Mouse (Mus musculus) forelimb bud, embryonic 11.5 days (tissue): ENCODE data around the gene Ascc1.

ENCODE experiments used
- DNase-seq: peaks from one replicate; pipeline ENCODE4 v3.0.0-alpha.2; 2012; ENCODE audit warnings: low read depth, low spot score

Gene Ascc1

DNA sequence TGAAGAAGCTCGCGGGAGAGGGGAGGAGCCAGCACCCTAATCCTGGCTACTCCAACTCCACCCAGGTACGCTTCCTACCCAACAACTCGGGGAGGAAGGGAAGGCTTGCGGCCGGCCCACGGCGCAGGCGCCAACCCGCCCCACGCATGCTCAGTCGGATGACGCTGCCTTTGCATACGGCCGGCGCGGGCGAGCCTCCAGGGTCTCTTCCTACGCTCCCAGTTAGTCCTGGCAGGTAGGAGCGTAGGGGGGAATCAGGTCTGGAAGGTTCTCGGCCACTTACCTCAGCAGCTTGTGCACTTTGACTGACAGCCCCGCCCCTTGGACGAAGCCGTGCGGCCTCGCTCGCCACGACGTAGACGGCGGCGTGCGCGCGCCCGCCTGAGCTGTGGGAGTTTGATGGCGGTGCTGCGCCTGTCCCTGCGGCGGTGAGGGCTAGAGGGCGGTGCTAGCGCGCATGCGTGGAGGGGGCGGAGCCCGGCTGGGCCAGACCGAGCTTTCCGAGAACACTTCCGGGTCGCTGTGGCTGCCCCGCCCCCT is at the start of gene Ascc1, which contains the start of gene Anapc16:
Ascc1 (plus strand) TSS at position 133 of the 540 bp plus-strand sequence.
Anapc16 (minus strand) TSS at position 463 of the 540 bp plus-strand sequence.
- DNase-seq = peak; percentile 97

DNA sequence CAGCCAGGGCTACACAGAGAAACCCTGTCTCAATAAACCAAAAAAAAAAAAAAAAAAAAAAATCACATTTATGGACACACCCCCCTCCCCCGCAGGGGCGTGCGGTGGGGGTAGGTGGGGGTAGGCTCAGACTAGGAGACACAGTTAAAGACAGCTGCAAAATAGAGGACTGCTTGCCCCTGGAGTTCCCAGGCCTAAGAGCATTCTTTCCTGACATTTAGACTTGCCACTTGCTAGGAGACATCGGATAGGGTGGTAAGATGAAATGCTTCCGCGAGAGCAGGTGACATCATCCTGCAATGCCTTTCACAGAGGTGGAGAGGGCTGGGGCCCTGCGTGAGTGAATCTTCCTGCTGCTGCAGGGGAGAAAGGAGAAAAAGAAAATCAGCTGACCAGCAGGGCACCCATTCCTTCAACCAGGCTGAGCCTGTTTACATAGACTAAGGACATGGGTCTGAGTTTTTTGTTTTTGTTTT is 49.0 kb upstream of the Ascc1 start:
- no peak for DNase-seq

DNA sequence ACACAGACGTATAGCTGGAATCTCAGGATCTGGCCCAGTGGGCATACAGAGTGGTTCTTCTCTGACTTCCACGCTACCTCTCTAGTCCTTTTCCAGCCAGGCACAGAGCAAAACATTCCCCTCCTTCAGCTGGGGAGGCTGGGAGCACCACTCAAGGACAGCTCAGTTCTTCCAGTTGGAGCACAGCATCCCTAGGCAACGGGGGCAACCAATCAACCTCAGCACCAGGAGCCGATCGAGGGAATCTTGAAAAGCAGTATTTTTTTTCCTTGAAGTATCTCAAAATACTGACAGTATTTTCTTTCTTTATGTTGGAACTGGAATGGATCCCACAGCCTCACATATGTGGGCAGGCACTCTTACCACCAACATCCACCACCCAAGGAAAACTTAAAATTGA is 45.9 kb upstream of the Ascc1 start:
- no peak for DNase-seq

GRCm38 (mm10) chr10:59957171-59958149 is 45.1 kb upstream of the Ascc1 start:
- no peak for DNase-seq

GRCm38 (mm10) chr10:59958458-59958857 is 44.1 kb upstream of the Ascc1 start:
- DNase-seq = no peak

- no peak for DNase-seq
These were observed 43.1 kb upstream of the Ascc1 start for GRCm38 (mm10) chr10:59959517-59959916.

DNA sequence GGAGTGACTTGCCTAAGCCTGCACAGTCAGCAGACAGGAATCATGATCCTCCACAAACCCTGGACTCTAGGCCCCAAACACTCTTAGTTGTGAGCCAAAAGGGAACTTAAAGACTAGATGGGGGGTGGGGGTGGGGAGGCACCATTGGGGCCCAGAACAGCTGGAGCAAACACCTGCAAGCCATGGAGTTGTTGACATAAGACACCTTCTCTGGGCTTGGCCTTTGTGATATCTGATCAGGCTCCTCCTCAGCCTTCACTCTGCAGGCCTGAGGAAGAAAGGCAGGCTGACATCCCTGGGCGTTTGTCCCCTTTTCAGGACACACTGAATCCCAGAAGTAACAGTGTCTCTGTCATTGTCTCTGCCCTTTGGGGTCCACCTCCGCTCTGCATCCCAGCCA is 39.0 kb upstream of the Ascc1 start:
- DNase-seq = no peak

DNA sequence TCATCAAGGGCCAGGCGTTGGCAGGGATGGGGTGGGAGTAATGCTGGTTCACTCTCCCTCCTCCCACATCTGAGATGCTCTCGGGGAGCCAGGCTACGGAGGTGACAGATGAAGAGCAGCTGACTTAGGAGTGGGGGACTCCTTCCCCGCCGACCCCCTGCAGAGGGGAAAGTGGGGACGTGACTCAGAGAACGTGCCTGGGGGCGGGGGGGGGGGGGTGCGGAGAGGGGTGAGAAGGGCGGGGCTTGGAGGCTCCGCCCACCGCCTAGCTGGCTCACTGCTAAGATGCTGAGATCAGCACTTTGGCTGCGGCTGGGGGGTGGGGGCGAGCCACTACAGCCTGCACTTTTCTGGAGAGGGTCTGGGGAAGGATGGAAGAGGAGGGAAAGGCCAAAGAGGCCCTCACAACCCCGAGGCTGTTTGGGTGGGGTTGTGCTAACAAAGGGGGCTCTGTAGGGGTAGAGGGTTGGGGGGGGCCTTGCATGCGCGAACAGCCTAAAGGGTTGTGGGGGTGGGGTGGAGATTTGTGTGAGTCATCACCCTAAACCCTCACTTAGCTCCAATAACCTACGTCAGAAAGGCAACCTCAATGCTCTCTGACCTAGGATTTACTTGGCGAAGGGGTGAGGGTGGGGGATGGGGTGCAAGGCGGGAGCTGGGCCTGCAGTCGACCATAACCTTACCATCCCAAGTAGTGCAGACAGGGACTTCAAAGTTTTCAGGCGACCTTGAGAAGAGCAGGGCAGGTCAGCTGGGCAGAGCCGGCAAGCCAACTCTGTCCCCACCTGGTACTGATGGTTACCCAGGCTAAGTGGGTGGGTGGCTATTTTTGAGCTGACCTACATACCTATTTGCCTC is 37.9 kb upstream of the Ascc1 start:
- DNase-seq = peak; percentile 77

DNA sequence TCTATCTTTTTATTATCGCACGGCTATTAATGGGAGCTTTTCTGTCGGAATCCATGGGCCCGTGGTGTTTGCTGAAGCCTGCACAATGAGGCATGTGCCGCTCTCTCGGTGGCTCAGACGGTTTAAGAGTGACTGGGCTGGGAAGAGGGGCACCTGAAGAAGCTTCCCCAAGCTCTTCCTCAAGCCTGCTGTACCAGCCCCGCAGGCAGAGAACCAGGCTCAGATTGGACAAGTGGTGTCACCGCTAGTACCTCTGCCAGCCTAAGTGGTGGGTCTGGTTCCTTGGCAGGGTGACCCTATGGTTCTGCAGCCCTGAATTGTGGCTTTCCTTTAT is 37.3 kb upstream of the Ascc1 start:
- no peak for DNase-seq

- DNase-seq = peak; percentile 78
These were observed 36.8 kb upstream of the Ascc1 start for GRCm38 (mm10) chr10:59965788-59966187.

DNA sequence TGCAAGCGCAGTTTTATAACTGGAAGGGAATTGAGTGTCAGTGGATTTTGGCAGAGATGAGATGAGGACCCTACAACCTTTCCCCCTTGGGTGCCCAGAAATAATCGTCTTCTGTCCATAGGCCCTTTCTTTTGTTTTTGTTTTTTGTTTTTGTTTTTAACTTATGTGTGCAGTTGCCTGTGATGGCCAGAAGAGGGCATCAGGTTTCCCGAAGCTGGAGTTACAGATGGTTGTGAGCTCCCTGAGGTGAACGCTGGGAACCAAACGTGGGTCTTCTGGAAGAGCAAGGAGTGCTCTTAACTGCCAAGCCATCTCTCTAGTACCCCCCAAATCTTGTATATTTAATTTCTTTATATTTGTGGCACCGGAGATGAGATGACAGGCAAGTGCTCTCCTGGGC is 35.9 kb upstream of the Ascc1 start:
- DNase-seq = no peak

DNA sequence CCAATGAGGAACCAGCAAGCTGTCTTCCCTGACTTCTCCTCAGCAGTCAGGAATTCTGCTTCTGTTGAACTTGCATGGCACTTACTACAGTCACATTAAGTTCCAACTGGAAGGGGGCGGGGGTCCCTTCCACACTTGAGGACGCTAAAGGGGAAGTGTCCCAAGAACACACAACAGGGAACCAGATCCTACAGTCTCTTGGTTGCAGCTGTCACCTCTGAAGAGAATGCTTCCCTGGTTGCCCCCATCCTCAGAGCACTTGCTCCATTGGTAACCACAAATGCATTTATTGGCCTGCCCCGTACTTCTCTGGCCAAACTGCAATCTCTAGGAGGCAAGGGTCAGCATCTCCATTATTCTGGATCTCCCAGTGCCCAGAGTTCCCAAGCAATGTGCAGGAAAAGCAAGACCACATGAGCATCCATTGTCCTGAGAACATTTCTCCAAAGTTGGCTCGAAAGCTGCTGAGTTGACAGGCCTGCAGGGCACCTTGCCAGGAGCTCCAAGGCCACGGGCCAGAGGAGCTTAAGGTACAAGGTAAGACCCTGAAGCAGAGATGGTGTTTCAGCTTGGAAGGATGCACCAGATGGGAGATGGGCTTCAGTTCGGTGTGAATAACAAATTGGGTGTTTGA is 35.2 kb upstream of the Ascc1 start:
- DNase-seq = no peak

GRCm38 (mm10) chr10:59969821-59970449 is 32.7 kb upstream of the Ascc1 start:
- DNase-seq = peak; percentile 72

- DNase-seq = no peak
These were observed 32.0 kb upstream of the Ascc1 start for GRCm38 (mm10) chr10:59970450-59971062.

GRCm38 (mm10) chr10:59971813-59972212 is 30.8 kb upstream of the Ascc1 start:
- DNase-seq = no peak

DNA sequence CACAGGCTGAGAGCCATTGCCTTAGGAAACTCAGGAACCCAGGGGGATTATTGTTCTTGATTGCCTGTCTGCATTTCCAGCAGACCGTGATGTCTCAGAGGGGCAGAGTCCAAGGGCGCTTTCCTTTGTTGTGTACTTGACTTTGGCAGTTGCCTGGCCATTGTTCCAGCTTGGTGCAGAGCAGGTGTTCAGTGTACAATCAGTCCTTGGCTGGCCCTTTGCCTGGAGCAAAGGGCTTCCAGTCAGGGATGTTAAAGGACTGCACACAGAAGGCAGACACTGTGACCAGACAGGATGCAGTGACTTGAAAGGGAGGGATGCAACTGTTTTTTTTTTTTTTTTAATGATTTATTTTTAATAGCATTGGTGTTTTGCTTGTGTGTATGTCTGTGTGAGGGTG is 30.1 kb upstream of the Ascc1 start:
- DNase-seq = no peak

DNA sequence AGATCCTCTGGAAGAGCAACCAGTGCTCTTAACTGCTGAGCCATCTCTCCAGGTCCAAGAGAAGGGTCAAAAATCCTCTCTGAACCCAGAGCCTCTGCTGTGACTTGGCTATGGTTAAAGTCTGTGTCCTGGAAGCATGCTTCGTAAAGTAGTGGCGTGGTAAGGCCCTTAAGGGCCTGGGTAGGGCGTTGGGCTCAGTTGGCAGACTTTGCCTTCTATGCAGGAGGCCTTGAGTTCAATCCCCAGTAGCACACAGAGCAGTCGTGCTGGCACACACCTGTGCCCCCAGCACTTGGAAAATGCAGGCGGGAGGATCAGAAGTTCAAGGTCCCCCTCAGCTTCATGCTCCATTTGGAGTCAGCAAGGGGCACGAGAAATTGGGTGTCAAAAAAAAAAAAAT is 29.6 kb upstream of the Ascc1 start:
- no peak for DNase-seq

GRCm38 (mm10) chr10:59973400-59973799 is 29.2 kb upstream of the Ascc1 start:
- DNase-seq = no peak

DNA sequence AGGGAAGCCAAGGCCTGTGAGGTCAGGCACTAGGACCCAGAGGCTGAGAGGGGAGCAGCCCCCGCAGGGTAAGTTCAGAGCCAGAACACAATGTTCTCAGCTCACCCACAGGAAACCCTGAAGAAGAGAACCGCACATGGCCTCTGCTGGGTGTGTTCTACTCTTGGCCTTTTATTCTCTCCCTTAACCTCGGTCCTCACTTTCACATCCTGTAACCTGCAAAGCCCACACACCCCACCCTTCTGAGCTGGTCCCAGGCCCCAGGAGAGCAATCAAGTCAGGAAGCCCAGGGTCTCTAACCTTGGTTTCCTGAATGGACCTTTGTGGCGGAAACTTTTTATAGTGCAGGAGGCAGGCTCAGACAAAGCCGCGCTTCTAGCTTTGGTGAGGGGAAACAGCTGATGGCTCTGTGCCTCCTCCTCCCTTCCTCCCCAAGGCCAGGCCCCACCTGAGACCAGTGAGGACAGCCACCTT is 28.4 kb upstream of the Ascc1 start:
- peak; percentile 60 for DNase-seq

GRCm38 (mm10) chr10:59974786-59975185 is 27.8 kb upstream of the Ascc1 start:
- DNase-seq = no peak
